Mouse (Mus musculus) adipocyte (in vitro differentiated cells): ENCODE results near the gene Vps54.

Experiments
- DNase-seq: peaks from one replicate; pipeline ENCODE4 v3.0.0-alpha.2; 2016; ENCODE audit warnings: low spot score

Vps54 gene

GRCm38 (mm10) chr11:21339088-21339487 is 100.0 kb downstream of the Vps54 start:
- DNase-seq, result no peak

GRCm38 (mm10) chr11:21343490-21343889 is 104.4 kb downstream of the Vps54 start:
- DNase-seq, result no peak

GRCm38 (mm10) chr11:21346020-21346419 is 106.9 kb downstream of the Vps54 start:
- DNase-seq, result no peak

GRCm38 (mm10) chr11:21348890-21349289 is 109.8 kb downstream of the Vps54 start:
- DNase-seq, result no peak

GRCm38 (mm10) chr11:21351296-21351695 is 112.2 kb downstream of the Vps54 start:
- DNase-seq, result no peak

GRCm38 (mm10) chr11:21363144-21363940 is 124.3 kb downstream of the Vps54 start:
- DNase-seq, result no peak

GRCm38 (mm10) chr11:21368466-21368865 is 129.4 kb downstream of the Vps54 start:
- peak; percentile 47 for DNase-seq

GRCm38 (mm10) chr11:21369248-21370016 is 130.4 kb downstream of the Vps54 start:
- peak; percentile 58 for DNase-seq

GRCm38 (mm10) chr11:21370399-21371121 is 131.5 kb downstream of the Vps54 start:
- DNase-seq, result peak; percentile 82
